Mouse (Mus musculus): ENCODE results near the gene Svbp. TPM values are rescaled to one million over a fixed set of nuclear protein-coding genes. Genes with fewer than 3 reads are reported as not detected.

Svbp gene
- total RNA-seq, 2 experiments from 2014 or later: 33.6 to 36.7 TPM

GRCm38 (mm10) chr4:119245556-119245955 lies 50.5 kb downstream of the Svbp start:
- no peak for DNase-seq (ENCODE audit: low spot score in 2 of 2)

- no peak for DNase-seq (ENCODE audit: low spot score in 2 of 2)
Observed at GRCm38 (mm10) chr4:119245961-119246360, 50.9 kb downstream of the Svbp start.

GRCm38 (mm10) chr4:119246688-119247225 lies 51.7 kb downstream of the Svbp start:
- no peak for DNase-seq (ENCODE audit: low spot score in 2 of 2)

GRCm38 (mm10) chr4:119247462-119248235 lies 52.5 kb downstream of the Svbp start:
- peak; percentile 73 to 81 for DNase-seq (ENCODE audit: low spot score in 2 of 2)

- DNase-seq (ENCODE audit: low spot score in 2 of 2): no peak
Observed at GRCm38 (mm10) chr4:119248407-119248965, 53.4 kb downstream of the Svbp start.

Other genes starting within 250 kb of the Svbp start
- 1 to 10 TPM in 1 of 2 experiments, under 1 TPM in 1; 0.46 to 1.1 TPM for gene Lao1, start 233.7 kb upstream of the Svbp start, total RNA-seq (2021)
- 10 to 100 TPM; 53.4 to 60.4 TPM for gene Slc2a1, start 86.6 kb upstream of the Svbp start, total RNA-seq (2021)
- 1 to 10 TPM; 6.2 to 7.7 TPM for gene Zfp691, start 21.1 kb upstream of the Svbp start, total RNA-seq (2021)
- gene Ermap, start 5.3 kb upstream of the Svbp start, total RNA-seq (2021): under 1 TPM; 0.30 to 0.78 TPM
- not detected for gene Tmem269, start 22.9 kb downstream of the Svbp start, total RNA-seq (2021)
- gene AU022252, start 37.4 kb downstream of the Svbp start, total RNA-seq (2021): 10 to 100 TPM; 32.0 to 39.1 TPM
- 10 to 100 TPM in 1 of 2 experiments, 1 to 10 TPM in 1; 10.0 to 10.3 TPM for gene P3h1, start 37.6 kb downstream of the Svbp start, total RNA-seq (2021)
- 1 to 10 TPM in 1 of 2 experiments, under 1 TPM in 1; 0.41 to 1.1 TPM for gene Cldn19, start 60.1 kb downstream of the Svbp start, total RNA-seq (2021)
- 100 to 1,000 TPM; 798 to 928 TPM for gene Ybx1, start 99.3 kb downstream of the Svbp start, total RNA-seq (2021)
- gene Ppih, start 125.2 kb downstream of the Svbp start, total RNA-seq (2021): 10 to 100 TPM; 23.0 to 26.7 TPM
- 10 to 100 TPM; 21.5 to 24.1 TPM for gene Ccdc30, start 220.2 kb downstream of the Svbp start, total RNA-seq (2021)
- 1 to 10 TPM; 6.1 to 6.2 TPM for gene Ppcs, start 227.1 kb downstream of the Svbp start, total RNA-seq (2021)
- not detected for gene Zmynd12, start 227.5 kb downstream of the Svbp start, total RNA-seq (2021)